Mouse (Mus musculus): ENCODE results near the gene Cyp2c65. TPM values are rescaled to one million over a fixed set of nuclear protein-coding genes. Genes with fewer than 3 reads are reported as not detected.
A peak's percentile ranks its signal among the peaks of the same experiment; 100 is the strongest.
"Not testable (repeated sequence)": the region's sequence is repeated elsewhere in the genome, so short reads cannot be mapped to it uniquely, and the experiment has no call there.

Cyp2c65 gene
- total RNA-seq (2014; rRNA removed) (0.09 TPM in 1 of 2 replicates, not detected in the other), polyA plus RNA-seq (2012; rRNA removed) (not detected in 2 replicates)

DNA sequence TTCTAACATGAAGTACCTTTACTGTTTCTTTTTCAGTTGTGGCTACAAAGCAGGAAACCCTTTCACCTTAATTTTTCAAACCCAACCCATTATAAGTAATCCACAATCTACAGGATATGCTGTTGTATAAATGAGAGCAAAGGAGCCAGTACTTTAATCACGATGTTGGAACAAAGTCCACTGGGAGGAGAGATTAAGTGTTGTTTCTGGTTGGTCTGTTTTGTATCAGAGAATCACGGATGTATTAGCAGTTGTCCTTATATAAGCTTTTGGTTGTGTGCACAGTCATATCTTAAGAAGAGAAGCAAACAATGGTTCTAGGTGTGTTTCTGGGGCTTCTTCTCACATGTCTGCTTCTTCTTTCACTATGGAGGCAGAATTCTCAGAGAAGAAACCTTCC lies at the start of gene Cyp2c65:
Gene Cyp2c65, plus strand, starts transcription at position 297 of the 400 bp plus-strand sequence.
- Histone ChIP-seq H3K27me3 (ENCODE audit: control insufficient read depth, insufficient read depth, low read length) (no peaks in the 10 kb centered on the region), H3K27ac (replicated peaks; ENCODE audit: insufficient read depth, low read depth, low read length) (no peak within 1 kb of the TSS), H3K36me3 (ENCODE audit: control insufficient read depth, insufficient read depth, low read length) (no peaks in the 10 kb centered on the region), H3K4me1 (ENCODE audit: control insufficient read depth, insufficient read depth, low read length) (peaks cover 1% of the 10 kb centered on the region; the same call in 1 of the 2 replicates), H3K79me2 (ENCODE audit: control insufficient read depth, insufficient read depth, low read length) (no peaks in the 10 kb centered on the region), H3K4me3 (ENCODE audit: insufficient read depth, low read depth, low read length) (no peak within 1 kb of the TSS), H3K9ac (ENCODE audit: low read depth, low read length) (no peak within 1 kb of the TSS)
- TF ChIP-seq CTCF (IDR thresholded peaks at IDR 0.05; ENCODE audit: low read depth, low read length) (no peak), POLR2A (IDR thresholded peaks at IDR 0.05; ENCODE audit: extremely low read depth, insufficient read depth, low read length) (no peak)
- WGBS = 52% methylated on average over 2 of the region's 2 CpGs
- DNase-seq (ENCODE audit: extremely low read depth, low read depth, low spot score) = peak; percentile 7

DNA sequence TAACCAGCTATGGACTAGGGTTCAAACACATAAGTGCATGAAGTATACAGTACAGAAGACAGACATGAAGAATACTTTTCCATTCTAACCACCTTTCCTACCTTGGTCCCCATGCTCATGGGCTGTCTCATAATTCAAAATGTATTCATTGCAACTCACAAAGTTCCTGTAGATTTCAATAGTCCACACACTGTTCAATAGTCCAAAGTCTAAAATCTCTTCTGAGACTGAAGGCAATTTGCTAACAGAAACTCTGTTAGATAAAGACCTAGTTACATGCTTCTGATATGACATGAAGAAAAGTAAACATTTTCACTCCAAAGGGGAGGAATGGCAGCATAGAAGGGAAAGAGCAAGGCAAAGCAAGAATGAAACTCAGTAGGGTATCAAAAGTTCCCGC lies 2.9 kb upstream of the Cyp2c65 start:
- no peak for TF ChIP-seq CTCF (IDR thresholded peaks at IDR 0.05; ENCODE audit: low read depth, low read length)
- TF ChIP-seq POLR2A (IDR thresholded peaks at IDR 0.05; ENCODE audit: extremely low read depth, insufficient read depth, low read length) = no peak
- H3K79me2 ChIP-seq (ENCODE audit: control insufficient read depth, insufficient read depth, low read length) = no peaks in the 10 kb centered on the region
- H3K27ac ChIP-seq (replicated peaks; ENCODE audit: insufficient read depth, low read depth, low read length) = no peak overlapping the region
- no peaks in the 10 kb centered on the region for H3K27me3 ChIP-seq (ENCODE audit: control insufficient read depth, insufficient read depth, low read length)
- WGBS = 94% methylated on average over 1 of the region's 1 CpGs
- H3K9ac ChIP-seq (ENCODE audit: low read depth, low read length) = no peak overlapping the region
- H3K4me3 ChIP-seq (ENCODE audit: insufficient read depth, low read depth, low read length) = no peak overlapping the region
- no peaks in the 10 kb centered on the region for H3K36me3 ChIP-seq (ENCODE audit: control insufficient read depth, insufficient read depth, low read length)
- peak; percentile 84 for DNase-seq (ENCODE audit: extremely low read depth, low read depth, low spot score)
- peaks cover 1% of the 10 kb centered on the region; the same call in 1 of the 2 replicates for H3K4me1 ChIP-seq (ENCODE audit: control insufficient read depth, insufficient read depth, low read length)

DNA sequence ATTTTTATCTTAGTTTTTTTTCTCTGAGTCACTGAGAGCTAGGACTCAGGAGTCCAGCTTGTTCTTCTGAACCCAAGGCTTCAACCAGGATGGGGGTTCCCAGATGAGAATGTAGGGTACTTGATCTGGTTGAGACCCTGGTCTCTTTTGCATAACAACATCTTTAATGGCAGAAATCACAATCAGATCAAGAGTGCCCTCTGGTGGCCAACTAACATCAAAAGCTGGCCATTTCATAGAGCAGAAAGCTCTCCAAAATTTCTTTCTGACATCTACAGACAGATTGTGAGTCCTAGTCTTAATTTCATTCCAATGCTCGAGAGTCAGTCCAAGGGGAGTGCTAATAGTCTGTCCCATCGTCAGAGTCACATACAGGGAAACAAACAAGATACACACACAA lies 38.0 kb downstream of the Cyp2c65 start:
- H3K79me2 ChIP-seq (ENCODE audit: control insufficient read depth, insufficient read depth, low read length); H3K27ac ChIP-seq (replicated peaks; ENCODE audit: insufficient read depth, low read depth, low read length); H3K36me3 ChIP-seq (ENCODE audit: control insufficient read depth, insufficient read depth, low read length); DNase-seq (ENCODE audit: extremely low read depth, low read depth, low spot score); H3K4me1 ChIP-seq (ENCODE audit: control insufficient read depth, insufficient read depth, low read length); H3K27me3 ChIP-seq (ENCODE audit: control insufficient read depth, insufficient read depth, low read length); H3K4me3 ChIP-seq (ENCODE audit: insufficient read depth, low read depth, low read length); H3K9ac ChIP-seq (ENCODE audit: low read depth, low read length): not testable (repeated sequence)
- 78% methylated on average over 2 of the region's 2 CpGs for WGBS

DNA sequence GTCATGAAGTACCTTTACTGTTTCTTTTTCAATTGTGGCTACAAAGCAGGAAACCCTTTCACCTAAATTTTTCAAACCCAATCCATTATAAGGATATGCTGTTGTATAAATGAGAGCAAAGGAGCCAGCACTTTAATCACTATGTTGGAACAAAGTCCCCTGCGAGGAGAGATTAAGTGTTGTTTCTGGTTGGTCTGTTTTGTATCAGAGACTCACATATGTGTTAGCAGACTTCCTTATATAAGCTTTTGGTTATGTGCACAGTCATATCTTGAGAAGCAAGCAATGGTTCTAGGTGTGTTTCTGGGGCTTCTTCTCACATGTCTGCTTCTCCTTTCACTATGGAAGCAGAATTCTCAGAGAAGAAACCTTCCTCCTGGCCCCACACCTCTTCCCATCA lies 52.8 kb downstream of the Cyp2c65 start, which contains the start of gene Cyp2c66:
Gene Cyp2c66, plus strand, starts transcription at position 255 of the 400 bp plus-strand sequence.
- Histone ChIP-seq H3K27me3 (ENCODE audit: control insufficient read depth, insufficient read depth, low read length) (no peaks in the 10 kb centered on the region), H3K4me3 (ENCODE audit: insufficient read depth, low read depth, low read length) (no peak within 1 kb of the TSS), H3K4me1 (ENCODE audit: control insufficient read depth, insufficient read depth, low read length) (no peaks in the 10 kb centered on the region), H3K36me3 (ENCODE audit: control insufficient read depth, insufficient read depth, low read length) (no peaks in the 10 kb centered on the region), H3K27ac (replicated peaks; ENCODE audit: insufficient read depth, low read depth, low read length) (no peak within 1 kb of the TSS), H3K9ac (ENCODE audit: low read depth, low read length) (no peak within 1 kb of the TSS), H3K79me2 (ENCODE audit: control insufficient read depth, insufficient read depth, low read length) (no peaks in the 10 kb centered on the region)
- no peak for DNase-seq (ENCODE audit: extremely low read depth, low read depth, low spot score)
- 84% methylated on average over 1 of the region's 1 CpGs for WGBS
- TF ChIP-seq POLR2A (IDR thresholded peaks at IDR 0.05; ENCODE audit: extremely low read depth, insufficient read depth, low read length) (no peak), CTCF (IDR thresholded peaks at IDR 0.05; ENCODE audit: low read depth, low read length) (no peak)

Other genes with a start within 250 kb of the Cyp2c65 start
- gene Noc3l, start 241.8 kb upstream of the Cyp2c65 start, total RNA-seq (2014; rRNA removed) = 2.4 and 3.2 TPM in 2 replicates
- 1.4 and 2.0 TPM in 2 replicates for gene Noc3l, start 241.8 kb upstream of the Cyp2c65 start, polyA plus RNA-seq (2012; rRNA removed)
- 5.9 and 6.4 TPM in 2 replicates for gene Tbc1d12, start 224.4 kb upstream of the Cyp2c65 start, total RNA-seq (2014; rRNA removed)
- 2.2 TPM in 2 replicates for gene Tbc1d12, start 224.4 kb upstream of the Cyp2c65 start, polyA plus RNA-seq (2012; rRNA removed)
- gene Hells, start 130.1 kb upstream of the Cyp2c65 start, total RNA-seq (2014; rRNA removed) = 0.92 and 1.5 TPM in 2 replicates
- gene Hells, start 130.1 kb upstream of the Cyp2c65 start, polyA plus RNA-seq (2012; rRNA removed) = 0.11 and 0.20 TPM in 2 replicates
- gene Cyp2c55, start 54.0 kb upstream of the Cyp2c65 start, total RNA-seq (2014; rRNA removed) = 17.3 and 55.8 TPM in 2 replicates
- gene Cyp2c55, start 54.0 kb upstream of the Cyp2c65 start, polyA plus RNA-seq (2012; rRNA removed) = 3.5 and 11.6 TPM in 2 replicates
- gene Cyp2c66, start 52.9 kb downstream of the Cyp2c65 start, total RNA-seq (2014; rRNA removed) = not detected in 2 replicates
- gene Cyp2c66, start 52.9 kb downstream of the Cyp2c65 start, polyA plus RNA-seq (2012; rRNA removed) = not detected in 2 replicates
- 1,515 and 1,916 TPM in 2 replicates for gene Cyp2c29, start 208.4 kb downstream of the Cyp2c65 start, total RNA-seq (2014; rRNA removed)
- gene Cyp2c29, start 208.4 kb downstream of the Cyp2c65 start, polyA plus RNA-seq (2012; rRNA removed) = 1,145 and 1,548 TPM in 2 replicates

Measured in liver, adult 2 months (tissue).